19 mouse cellular contexts compared by ENCODE assay signal in the genomic region with DNA sequence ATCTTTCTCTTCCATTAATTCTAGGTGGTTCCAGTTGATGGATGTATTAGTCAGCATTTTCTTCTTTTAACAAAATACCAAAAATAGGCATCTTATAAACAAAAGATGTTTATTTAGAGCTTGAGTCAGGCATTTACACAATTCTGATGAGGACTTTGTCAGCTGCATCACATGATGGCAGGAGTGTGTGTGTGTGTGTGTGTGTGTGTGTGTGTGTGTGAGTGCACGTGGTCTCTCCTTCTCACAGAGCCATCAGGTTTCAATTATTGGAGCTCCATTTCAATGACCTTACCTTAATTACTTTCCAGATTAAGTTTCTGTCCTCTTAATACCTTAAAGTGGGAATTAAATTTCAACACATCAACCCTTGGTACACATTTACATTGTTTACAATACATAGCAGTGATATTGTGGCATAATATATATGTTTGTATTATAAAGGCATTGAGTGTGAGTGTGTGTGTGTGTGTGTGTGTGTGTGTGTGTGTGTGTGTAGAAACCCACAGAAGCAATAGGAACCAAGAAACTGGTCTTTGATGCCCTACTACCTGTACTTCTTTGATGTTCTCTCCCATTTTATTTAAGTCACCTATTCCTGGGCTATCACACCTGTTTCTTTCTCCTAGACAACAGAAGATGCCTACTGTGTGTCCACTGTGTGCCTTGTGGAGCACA. TPM values are rescaled to one million over a fixed set of nuclear protein-coding genes. Genes with fewer than 3 reads are reported as not detected.
DNase-seq lines count a peak whose midpoint lies in the region; ATAC-seq and TF ChIP-seq lines count a peak whose summit lies in the region.
"Had no signal": no experiment of that assay in that cellular context is flagged by ENCODE, and none has a peak within 500 bp of the region (broad histone marks: within the 10 kb centered on the region; RNA-seq: fewer than 3 reads in every experiment).

No protein-coding gene starts in this region.

- H3K9me3 ChIP-seq in liver, embryonic 11.5 days (ENCODE audit: control insufficient read depth, low read length) = no peaks in the 10 kb centered on the region
- H3K9me3 ChIP-seq in forebrain, embryonic 14.5 days (replicated peaks; ENCODE audit: control insufficient read depth, low read length) = no peaks in the 10 kb centered on the region
- H3K9me3 ChIP-seq in hindbrain, embryonic 15.5 days = no peaks in the 10 kb centered on the region
- H3K9me3 ChIP-seq in midbrain, embryonic 16.5 days (replicated peaks; ENCODE audit: control insufficient read depth, low read length, poor library complexity, severe bottlenecking) = no peaks in the 10 kb centered on the region
- no peaks in the 10 kb centered on the region for H3K9me3 ChIP-seq in kidney, embryonic 16.5 days (ENCODE audit: low read length)
- H3K9me3 ChIP-seq in kidney, embryonic 14.5 days (ENCODE audit: control insufficient read depth, low read length) = no peaks in the 10 kb centered on the region
- H3K9me3 ChIP-seq: embryonic facial prominence, embryonic 13.5 days; lung, embryonic 15.5 days; neural tube, embryonic 12.5 days; stomach, embryonic 15.5 days had no signal

- no peak for TF ChIP-seq POLR2A in liver, adult 2 months (IDR thresholded peaks at IDR 0.05; ENCODE audit: extremely low read depth, insufficient read depth, low read length)

- no peak for TF ChIP-seq CTCF in liver, adult 2 months (IDR thresholded peaks at IDR 0.05; ENCODE audit: low read depth, low read length)

- 0% methylated on average over 1 of the region's 1 CpGs for WGBS in liver, adult 2 months
- WGBS in liver, embryonic 11.5 days = 81% methylated on average over 1 of the region's 1 CpGs
- WGBS in forebrain, embryonic 14.5 days = 45% methylated on average over 1 of the region's 1 CpGs
- WGBS in hindbrain, embryonic 15.5 days = 13% methylated on average over 1 of the region's 1 CpGs
- 40% methylated on average over 1 of the region's 1 CpGs for whole genome bisulfite sequencing in midbrain, embryonic 16.5 days
- 60% methylated on average over 1 of the region's 1 CpGs for WGBS in kidney, embryonic 16.5 days
- 63% methylated on average over 1 of the region's 1 CpGs for WGBS in kidney, embryonic 14.5 days

- H3K27me3 ChIP-seq in liver, adult 2 months (ENCODE audit: control insufficient read depth, insufficient read depth, low read length) = no peaks in the 10 kb centered on the region
- no peaks in the 10 kb centered on the region for H3K27me3 ChIP-seq in liver, embryonic 11.5 days (replicated peaks; ENCODE audit: control insufficient read depth, insufficient read depth, low read length)
- no peaks in the 10 kb centered on the region for H3K27me3 ChIP-seq in forebrain, embryonic 14.5 days (replicated peaks; ENCODE audit: control insufficient read depth, insufficient read depth, low read length)
- H3K27me3 ChIP-seq in hindbrain, embryonic 15.5 days = no peaks in the 10 kb centered on the region
- no peaks in the 10 kb centered on the region for H3K27me3 ChIP-seq in midbrain, embryonic 16.5 days (ENCODE audit: control insufficient read depth, insufficient read depth, low read depth, low read length)
- H3K27me3 ChIP-seq in kidney, embryonic 16.5 days (ENCODE audit: insufficient read depth, low read length) = no peaks in the 10 kb centered on the region
- no peaks in the 10 kb centered on the region for H3K27me3 ChIP-seq in kidney, embryonic 14.5 days (ENCODE audit: control insufficient read depth, insufficient read depth, low read length)
- H3K27me3 ChIP-seq: embryonic facial prominence, embryonic 13.5 days; lung, embryonic 15.5 days; neural tube, embryonic 12.5 days; stomach, embryonic 15.5 days had no signal

- H3K36me3 ChIP-seq in liver, adult 2 months (ENCODE audit: control insufficient read depth, insufficient read depth, low read length) = no peaks in the 10 kb centered on the region
- H3K36me3 ChIP-seq in liver, embryonic 11.5 days (ENCODE audit: control insufficient read depth, insufficient read depth, low read length) = no peaks in the 10 kb centered on the region
- no peaks in the 10 kb centered on the region for H3K36me3 ChIP-seq in forebrain, embryonic 14.5 days (ENCODE audit: control insufficient read depth, insufficient read depth, low read length)
- no peaks in the 10 kb centered on the region for H3K36me3 ChIP-seq in hindbrain, embryonic 15.5 days
- no peaks in the 10 kb centered on the region for H3K36me3 ChIP-seq in midbrain, embryonic 16.5 days (ENCODE audit: control insufficient read depth, insufficient read depth, low read length)
- no peaks in the 10 kb centered on the region for H3K36me3 ChIP-seq in kidney, embryonic 16.5 days (ENCODE audit: insufficient read depth, low read length)
- H3K36me3 ChIP-seq in kidney, embryonic 14.5 days (ENCODE audit: control insufficient read depth, insufficient read depth, low read length) = no peaks in the 10 kb centered on the region
- H3K36me3 ChIP-seq: embryonic facial prominence, embryonic 13.5 days; lung, embryonic 15.5 days; neural tube, embryonic 12.5 days; stomach, embryonic 15.5 days had no signal

- no peak for ATAC-seq in liver, embryonic 11.5 days (replicated peaks; ENCODE audit: low FRiP score)
- ATAC-seq in forebrain, embryonic 14.5 days = peak; percentile 26
- no peak; the same call in 1 of the 2 replicates for ATAC-seq in hindbrain, embryonic 15.5 days (ENCODE audit: low FRiP score, low read depth)
- peak; percentile 33 for ATAC-seq in midbrain, embryonic 16.5 days
- ATAC-seq in kidney, embryonic 16.5 days (ENCODE audit: low FRiP score, low TSS enrichment) = no peak
- ATAC-seq in kidney, embryonic 14.5 days (ENCODE audit: low FRiP score, low TSS enrichment) = no peak

- H3K79me2 ChIP-seq in liver, adult 2 months (ENCODE audit: control insufficient read depth, insufficient read depth, low read length) = no peaks in the 10 kb centered on the region

- peak overlapping the region; percentile 58 for H3K27ac ChIP-seq in liver, adult 2 months (replicated peaks; ENCODE audit: insufficient read depth, low read depth, low read length)
- no peak overlapping the region for H3K27ac ChIP-seq in liver, embryonic 11.5 days (ENCODE audit: low read depth, low read length)
- H3K27ac ChIP-seq in forebrain, embryonic 14.5 days (ENCODE audit: low read depth, low read length) = peak overlapping the region; percentile 48; the same call in 1 of the 2 replicates
- H3K27ac ChIP-seq in hindbrain, embryonic 15.5 days (replicated peaks) = peak overlapping the region; percentile 81
- H3K27ac ChIP-seq in midbrain, embryonic 16.5 days (ENCODE audit: low read length) = peak overlapping the region; percentile 88
- H3K27ac ChIP-seq in kidney, embryonic 16.5 days (ENCODE audit: low read length) = no peak overlapping the region
- H3K27ac ChIP-seq in kidney, embryonic 14.5 days (ENCODE audit: low read depth, low read length) = no peak overlapping the region
- H3K27ac ChIP-seq: embryonic facial prominence, embryonic 13.5 days; lung, embryonic 15.5 days; neural tube, embryonic 12.5 days; stomach, embryonic 15.5 days had no signal

- intact Hi-C loops in gastrocnemius, postnatal 14 days (cut with DNase I; ENCODE audit: low total_unique reads) = no loop called here

- DNase-seq in liver, adult 2 months (ENCODE audit: extremely low read depth, low read depth, low spot score) = peak; percentile 20
- DNase-seq in liver, embryonic 11.5 days (ENCODE audit: low spot score) = no peak
- no peak for DNase-seq in forebrain, embryonic 14.5 days (ENCODE audit: low spot score)
- DNase-seq in gastrocnemius, postnatal 14 days = no peak
- DNase-seq: adrenal gland, adult 8-10 months; cerebellum, adult 9-10 months; gastrocnemius, postnatal 36 days; kidney, adult 11 months; liver; thymus, adult 18-20 months had no signal

- H3K4me2 ChIP-seq in liver, embryonic 11.5 days = no peak overlapping the region
- no peak overlapping the region for H3K4me2 ChIP-seq in forebrain, embryonic 14.5 days (ENCODE audit: low read length)
- H3K4me2 ChIP-seq in hindbrain, embryonic 15.5 days = peak overlapping the region; percentile 24; the same call in 1 of the 2 replicates
- peak overlapping the region; percentile 12; the same call in 1 of the 2 replicates for H3K4me2 ChIP-seq in midbrain, embryonic 16.5 days (ENCODE audit: low read length)
- no peak overlapping the region for H3K4me2 ChIP-seq in kidney, embryonic 16.5 days (replicated peaks; ENCODE audit: low read depth, low read length)
- H3K4me2 ChIP-seq in kidney, embryonic 14.5 days (replicated peaks; ENCODE audit: low read depth, low read length) = no peak overlapping the region
- H3K4me2 ChIP-seq: embryonic facial prominence, embryonic 13.5 days; lung, embryonic 15.5 days; neural tube, embryonic 12.5 days; stomach, embryonic 15.5 days had no signal

- no peak overlapping the region for H3K9ac ChIP-seq in liver, adult 2 months (ENCODE audit: low read depth, low read length)
- no peak overlapping the region for H3K9ac ChIP-seq in liver, embryonic 11.5 days (ENCODE audit: low read depth, low read length)
- no peak overlapping the region for H3K9ac ChIP-seq in forebrain, embryonic 14.5 days (ENCODE audit: low read length)
- no peak overlapping the region for H3K9ac ChIP-seq in hindbrain, embryonic 15.5 days
- H3K9ac ChIP-seq in midbrain, embryonic 16.5 days (ENCODE audit: low read depth, low read length) = no peak overlapping the region
- no peak overlapping the region for H3K9ac ChIP-seq in kidney, embryonic 16.5 days (replicated peaks; ENCODE audit: low read length)
- no peak overlapping the region for H3K9ac ChIP-seq in kidney, embryonic 14.5 days (ENCODE audit: low read depth, low read length)
- H3K9ac ChIP-seq: embryonic facial prominence, embryonic 13.5 days; lung, embryonic 15.5 days; neural tube, embryonic 12.5 days; stomach, embryonic 15.5 days had no signal

- no peak overlapping the region for H3K4me3 ChIP-seq in liver, adult 2 months (ENCODE audit: insufficient read depth, low read depth, low read length)
- H3K4me3 ChIP-seq in liver, embryonic 11.5 days (ENCODE audit: low read depth, low read length) = no peak overlapping the region
- no peak overlapping the region for H3K4me3 ChIP-seq in forebrain, embryonic 14.5 days (ENCODE audit: low read depth, low read length)
- H3K4me3 ChIP-seq in hindbrain, embryonic 15.5 days = no peak overlapping the region
- no peak overlapping the region for H3K4me3 ChIP-seq in midbrain, embryonic 16.5 days (ENCODE audit: low read depth, low read length)
- H3K4me3 ChIP-seq in kidney, embryonic 16.5 days (ENCODE audit: low read length) = no peak overlapping the region
- no peak overlapping the region for H3K4me3 ChIP-seq in kidney, embryonic 14.5 days (ENCODE audit: low read length)
- H3K4me3 ChIP-seq: embryonic facial prominence, embryonic 13.5 days; left cerebral cortex, adult 2 months; lung, embryonic 15.5 days; neural tube, embryonic 12.5 days; stomach, embryonic 15.5 days had no signal

- peaks cover 6% of the 10 kb centered on the region; the same call in 1 of the 2 replicates for H3K4me1 ChIP-seq in liver, adult 2 months (ENCODE audit: control insufficient read depth, insufficient read depth, low read length)
- no peaks in the 10 kb centered on the region for H3K4me1 ChIP-seq in liver, embryonic 11.5 days (replicated peaks; ENCODE audit: control insufficient read depth, insufficient read depth, low read length)
- no peaks in the 10 kb centered on the region for H3K4me1 ChIP-seq in forebrain, embryonic 14.5 days (ENCODE audit: control insufficient read depth, insufficient read depth, low read length)
- H3K4me1 ChIP-seq in hindbrain, embryonic 15.5 days (replicated peaks) = peaks cover 5% of the 10 kb centered on the region; the same call in 1 of the 2 replicates
- H3K4me1 ChIP-seq in midbrain, embryonic 16.5 days (ENCODE audit: control insufficient read depth, insufficient read depth, low read length) = no peaks in the 10 kb centered on the region; the same call in 1 of the 2 replicates
- H3K4me1 ChIP-seq in kidney, embryonic 16.5 days (ENCODE audit: insufficient read depth, low read length) = no peaks in the 10 kb centered on the region
- H3K4me1 ChIP-seq in kidney, embryonic 14.5 days (ENCODE audit: control insufficient read depth, insufficient read depth, low read length) = no peaks in the 10 kb centered on the region
- H3K4me1 ChIP-seq: lung, embryonic 15.5 days; neural tube, embryonic 12.5 days; stomach, embryonic 15.5 days had no signal

RNA-seq across cellular contexts. Expression of a gene that starts 11.2 kb away (rescaled TPM):
- 1,285 and 1,377 TPM in 2 replicates for total RNA-seq in liver, adult 2 months (2014; rRNA removed)
- 669 and 710 TPM in 2 replicates for polyA plus RNA-seq in liver, adult 2 months (2012; rRNA removed)
- 150 and 158 TPM in 2 replicates for polyA plus RNA-seq in liver, embryonic 11.5 days (2014; fragmentation: Nextera tagmentation; extraction: Ambion mirVana)
- polyA plus RNA-seq in forebrain, embryonic 14.5 days (2014; fragmentation: Nextera tagmentation; extraction: Ambion mirVana) = 583 and 650 TPM in 2 replicates
- polyA plus RNA-seq in hindbrain, embryonic 15.5 days (2015; fragmentation: Nextera tagmentation; extraction: Ambion mirVana) = 607 and 612 TPM in 2 replicates
- 738 and 754 TPM in 2 replicates for polyA plus RNA-seq in midbrain, embryonic 16.5 days (2015; fragmentation: Nextera tagmentation; extraction: Ambion mirVana)
- 304 and 318 TPM in 2 replicates for polyA plus RNA-seq in kidney, embryonic 16.5 days (2015; fragmentation: Nextera tagmentation; extraction: Ambion mirVana)
- polyA plus RNA-seq in kidney, embryonic 14.5 days (2014; fragmentation: Nextera tagmentation; extraction: Ambion mirVana) = 256 and 282 TPM in 2 replicates
- 10 to 100 TPM; 17.3 to 19.0 TPM for total RNA-seq in gastrocnemius, postnatal 14 days (2021)

RNA-seq across cellular contexts. Expression of a gene that starts 58.4 kb away (rescaled TPM):
- total RNA-seq in liver, adult 2 months (2014; rRNA removed) = 1.5 and 1.9 TPM in 2 replicates
- 0.48 and 0.55 TPM in 2 replicates for polyA plus RNA-seq in liver, adult 2 months (2012; rRNA removed)
- polyA plus RNA-seq in liver, embryonic 11.5 days (2014; fragmentation: Nextera tagmentation; extraction: Ambion mirVana) = 1.5 and 1.6 TPM in 2 replicates
- polyA plus RNA-seq in forebrain, embryonic 14.5 days (2014; fragmentation: Nextera tagmentation; extraction: Ambion mirVana) = 3.6 and 4.1 TPM in 2 replicates
- 6.1 and 6.3 TPM in 2 replicates for polyA plus RNA-seq in hindbrain, embryonic 15.5 days (2015; fragmentation: Nextera tagmentation; extraction: Ambion mirVana)
- polyA plus RNA-seq in midbrain, embryonic 16.5 days (2015; fragmentation: Nextera tagmentation; extraction: Ambion mirVana) = 6.1 and 6.2 TPM in 2 replicates
- 3.3 and 3.4 TPM in 2 replicates for polyA plus RNA-seq in kidney, embryonic 16.5 days (2015; fragmentation: Nextera tagmentation; extraction: Ambion mirVana)
- 4.0 TPM in 2 replicates for polyA plus RNA-seq in kidney, embryonic 14.5 days (2014; fragmentation: Nextera tagmentation; extraction: Ambion mirVana)
- 1 to 10 TPM; 1.4 to 1.6 TPM for total RNA-seq in gastrocnemius, postnatal 14 days (2021)

Comparison
In these comparisons a context has a peak if more than half of its experiments do, and no peak if none do; other contexts are left out.
1. H3K27ac ChIP-seq: peak in liver, adult 2 months (single experiment), forebrain, embryonic 14.5 days (single experiment), hindbrain, embryonic 15.5 days (single experiment) and midbrain, embryonic 16.5 days (single experiment); none in liver, embryonic 11.5 days (single experiment), kidney, embryonic 16.5 days (single experiment) and kidney, embryonic 14.5 days (single experiment).
2. ATAC-seq: peak in forebrain, embryonic 14.5 days (single experiment) and midbrain, embryonic 16.5 days (single experiment); none in liver, embryonic 11.5 days (single experiment), hindbrain, embryonic 15.5 days (single experiment), kidney, embryonic 16.5 days (single experiment) and kidney, embryonic 14.5 days (single experiment).
3. H3K4me2 ChIP-seq: peak in hindbrain, embryonic 15.5 days (single experiment) and midbrain, embryonic 16.5 days (single experiment); none in liver, embryonic 11.5 days (single experiment), forebrain, embryonic 14.5 days (single experiment), kidney, embryonic 16.5 days (single experiment) and kidney, embryonic 14.5 days (single experiment).